Mouse (Mus musculus) adrenal gland (tissue): ENCODE results near the gene Ihh.

Experiments used
- intact Hi-C: fragments of 180-260 bp; cut with DNase I; formaldehyde crosslinking; loops from one replicate; pipeline ENCODE4 v1.15.1; 2025
- long read RNA-seq, 2 experiments: library from polyadenylated mRNA; unstranded; transcript quantifications; one replicate each; pipeline ENCODE4 v2.0.0; 2020; ENCODE audit warnings: borderline replicate concordance in 1 of 2; ENCODE audit not compliant: insufficient replicate concordance in 1 of 2

Gene Ihh
- long read RNA-seq, experiment 1, result 0 reads
- long read RNA-seq, experiment 2, result 0 reads

DNA sequence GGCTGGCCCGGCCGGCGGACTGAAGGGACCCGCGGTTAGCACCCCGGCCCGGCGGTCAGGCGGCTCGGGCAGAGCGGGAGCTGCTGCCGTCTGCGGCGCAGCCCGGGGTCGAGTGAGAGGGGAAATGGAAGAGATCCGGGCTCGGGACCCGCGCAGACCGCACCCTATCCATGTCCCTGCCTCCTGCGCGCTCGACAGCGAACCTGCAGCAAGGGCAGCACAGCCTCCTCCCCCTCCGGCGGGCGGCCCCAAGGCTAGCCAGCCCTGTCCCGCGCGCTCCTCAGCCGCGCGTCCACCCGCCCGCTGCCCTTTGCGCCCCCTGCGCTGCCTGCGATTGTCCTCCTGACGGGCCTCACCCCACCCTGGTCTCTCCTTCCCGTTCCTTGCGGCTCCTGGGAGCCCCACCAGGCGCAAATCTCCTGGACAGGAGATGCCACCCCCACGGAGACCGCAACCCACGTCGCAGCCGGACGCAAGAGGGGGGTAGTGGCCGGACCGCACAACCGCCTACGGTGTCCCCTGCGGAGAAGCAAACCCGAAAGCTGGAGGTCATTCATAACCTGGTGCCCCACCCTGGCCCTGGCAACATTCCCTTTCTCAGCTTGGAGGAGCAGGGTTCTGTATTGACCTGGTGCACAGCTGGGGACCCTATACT lies at the start of gene Ihh:
TSS of gene Ihh (minus strand) at position 117 of the 655 bp plus-strand sequence.
- intact Hi-C loops, result no loop called here

DNA sequence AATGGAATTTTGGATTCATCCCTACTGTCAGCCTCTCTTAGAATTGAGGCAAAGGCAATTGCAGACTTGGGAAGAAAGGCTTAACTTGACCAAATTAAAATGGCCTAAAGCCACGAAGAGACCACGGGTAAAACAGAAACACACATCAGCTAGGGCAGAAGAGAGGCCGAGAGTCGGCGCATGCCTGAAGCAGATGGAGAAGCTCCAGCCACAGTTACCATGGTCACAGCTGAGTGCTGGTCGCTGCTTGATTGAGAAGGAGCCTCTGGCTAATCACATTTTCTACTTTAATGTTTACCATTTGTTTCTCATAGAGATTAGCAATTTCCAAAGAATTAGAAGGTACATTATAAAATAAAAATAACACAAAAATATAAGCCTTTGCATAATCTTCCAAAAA lies 49.7 kb upstream of the Ihh start:
- intact Hi-C loops, result loop anchor here (5.0 kb wide), 1 partner anchor 39 kb away; no protein-coding TSS in a partner anchor

DNA sequence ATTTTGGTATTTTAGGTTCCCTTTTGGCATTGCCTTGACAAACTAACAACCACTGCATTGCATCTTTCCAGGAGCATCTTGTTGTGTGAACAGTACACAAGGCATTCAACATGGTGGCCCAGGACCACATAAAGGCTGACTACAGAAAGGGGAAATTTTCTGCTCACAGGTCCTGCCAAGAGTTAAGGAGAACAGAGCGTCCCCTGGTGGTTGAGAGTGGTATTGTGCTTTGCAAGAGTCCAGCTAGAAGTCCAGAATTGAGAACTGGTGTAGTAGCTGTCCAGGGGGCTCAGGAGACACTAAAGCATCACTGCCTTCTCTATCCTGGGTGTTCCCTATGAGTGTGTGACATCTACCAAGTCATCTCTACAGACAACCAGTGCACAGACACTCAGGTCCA lies 49.0 kb upstream of the Ihh start:
- intact Hi-C loops, result loop anchor here (5.0 kb wide), 1 partner anchor 38 kb away; no protein-coding TSS in a partner anchor

DNA sequence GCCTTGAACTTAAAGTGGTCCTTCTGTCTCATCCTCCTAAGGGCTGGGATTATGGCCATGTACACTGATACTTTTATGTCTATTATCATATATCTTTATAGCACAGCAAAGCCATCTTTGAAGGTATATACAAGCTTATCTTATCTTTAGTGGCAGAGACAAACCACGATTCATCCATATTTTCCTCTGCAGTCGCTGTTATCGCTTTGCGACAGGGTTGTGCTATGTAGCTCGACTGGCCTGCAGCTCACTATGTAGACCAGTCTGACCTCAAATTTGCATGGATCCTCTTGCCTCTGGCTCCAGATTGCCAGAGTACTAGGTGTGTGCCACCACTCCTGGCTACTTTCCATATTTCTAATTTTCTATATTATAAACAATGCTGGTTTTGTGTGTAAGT lies 47.7 kb upstream of the Ihh start:
- intact Hi-C loops, result no loop called here

DNA sequence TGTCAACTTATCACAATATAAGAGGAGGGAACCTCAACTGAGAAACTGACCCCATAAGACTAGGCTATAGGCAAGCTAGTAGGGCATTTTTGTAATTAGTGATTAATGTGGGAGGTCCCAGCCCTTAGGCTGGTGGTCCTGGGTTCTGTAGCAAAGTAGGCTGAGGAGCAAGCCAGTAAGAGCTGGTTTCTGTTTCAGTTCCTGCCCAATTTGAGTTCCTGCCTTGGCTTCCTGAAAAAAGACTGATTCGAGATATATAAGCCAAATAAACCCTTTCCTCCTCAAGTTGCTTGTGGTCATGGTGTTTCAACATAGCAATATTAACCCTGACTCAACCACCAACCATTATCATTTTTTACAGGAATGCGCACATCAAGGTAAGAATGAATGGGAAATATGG lies 45.8 kb upstream of the Ihh start:
- intact Hi-C loops, result no loop called here

DNA sequence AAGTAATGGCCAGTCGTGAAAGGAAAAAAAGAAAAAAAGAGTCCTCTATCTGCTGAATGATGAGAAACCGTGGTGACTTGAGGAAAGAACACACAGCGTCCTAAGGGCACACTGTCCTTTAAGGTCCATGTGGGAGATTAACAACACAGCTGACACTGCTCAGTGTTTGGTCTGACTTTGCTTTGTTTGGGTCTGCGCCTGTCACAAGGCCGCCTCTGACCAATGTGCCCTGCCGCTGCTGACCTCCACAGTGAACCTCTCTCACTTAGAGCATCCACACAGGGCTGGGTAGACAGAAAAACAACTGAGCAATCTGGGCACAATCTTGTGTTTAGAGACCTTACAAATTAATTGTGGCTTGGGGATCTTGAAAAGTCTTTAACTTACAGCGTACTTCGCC lies 25.5 kb upstream of the Ihh start:
- intact Hi-C loops, result no loop called here

DNA sequence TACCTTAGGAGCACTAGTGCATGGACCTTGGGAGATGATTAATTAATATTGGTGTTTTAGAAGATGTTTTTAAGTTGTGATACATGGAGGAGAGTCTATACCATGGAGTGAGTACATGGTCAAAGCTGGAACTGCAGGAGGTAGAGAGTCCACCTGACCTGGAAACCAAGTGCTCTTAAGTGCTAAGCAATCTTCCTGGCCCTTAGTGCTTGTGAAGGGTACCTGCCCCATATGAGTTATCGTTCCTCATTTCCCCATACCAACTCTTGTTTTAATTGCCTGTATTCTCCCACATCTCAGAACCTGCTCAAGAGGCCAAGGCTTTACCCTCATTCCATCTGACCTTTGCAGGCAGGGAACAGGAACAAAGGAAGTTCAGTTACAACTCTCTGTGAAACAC lies 24.5 kb upstream of the Ihh start:
- intact Hi-C loops, result no loop called here

DNA sequence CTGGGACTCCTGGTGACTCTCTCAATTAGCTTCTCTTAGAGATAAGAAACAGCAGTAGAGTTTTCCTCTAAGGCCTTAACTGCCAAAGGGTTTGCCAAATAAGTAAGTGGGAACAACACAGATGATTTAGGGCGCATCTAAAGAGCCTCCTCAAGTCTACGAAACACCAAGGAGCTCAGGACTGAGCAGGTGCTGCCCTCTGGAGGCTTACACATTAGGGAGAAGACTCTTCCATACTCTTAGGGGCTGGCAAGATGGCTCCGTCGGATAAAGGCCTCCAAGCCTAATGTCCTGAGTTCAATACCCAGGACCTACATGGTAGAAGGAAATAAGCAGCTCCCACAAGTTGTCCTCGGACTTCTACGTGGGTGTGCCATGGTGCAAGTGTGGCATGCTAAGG lies 22.1 kb upstream of the Ihh start:
- intact Hi-C loops, result no loop called here

DNA sequence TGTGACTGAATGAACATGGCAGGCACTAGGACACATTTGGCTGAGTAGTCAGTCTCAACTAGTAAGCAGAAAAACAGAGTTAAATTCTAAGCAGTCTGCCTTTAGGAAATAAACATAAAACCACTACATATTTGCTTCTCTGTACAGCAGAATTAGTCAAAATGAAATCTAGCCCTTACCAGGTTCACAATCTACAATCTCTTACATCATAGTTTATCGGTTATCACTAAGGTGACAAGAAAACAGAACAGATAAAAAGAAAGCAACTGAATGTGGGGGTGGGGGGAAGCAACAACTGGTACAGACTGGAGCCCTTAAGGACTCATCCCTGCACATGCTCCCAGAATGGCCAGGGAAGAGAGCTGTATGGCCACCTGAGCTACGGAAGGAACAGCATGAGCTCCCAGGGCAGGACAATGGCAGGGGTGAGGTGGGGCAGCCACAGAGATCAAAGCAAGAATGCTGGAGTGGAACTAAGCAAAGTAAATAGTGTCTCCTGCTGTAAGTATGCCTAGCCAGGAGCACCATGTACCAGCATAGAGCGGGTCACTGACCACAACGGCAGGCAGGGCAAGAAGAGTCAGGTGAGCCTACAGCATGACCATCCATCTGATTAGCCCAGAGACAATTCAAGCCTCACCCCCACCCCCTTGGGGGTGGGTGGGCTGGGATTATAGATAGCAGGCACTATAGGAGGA lies 20.0 kb upstream of the Ihh start:
- intact Hi-C loops, result no loop called here

DNA sequence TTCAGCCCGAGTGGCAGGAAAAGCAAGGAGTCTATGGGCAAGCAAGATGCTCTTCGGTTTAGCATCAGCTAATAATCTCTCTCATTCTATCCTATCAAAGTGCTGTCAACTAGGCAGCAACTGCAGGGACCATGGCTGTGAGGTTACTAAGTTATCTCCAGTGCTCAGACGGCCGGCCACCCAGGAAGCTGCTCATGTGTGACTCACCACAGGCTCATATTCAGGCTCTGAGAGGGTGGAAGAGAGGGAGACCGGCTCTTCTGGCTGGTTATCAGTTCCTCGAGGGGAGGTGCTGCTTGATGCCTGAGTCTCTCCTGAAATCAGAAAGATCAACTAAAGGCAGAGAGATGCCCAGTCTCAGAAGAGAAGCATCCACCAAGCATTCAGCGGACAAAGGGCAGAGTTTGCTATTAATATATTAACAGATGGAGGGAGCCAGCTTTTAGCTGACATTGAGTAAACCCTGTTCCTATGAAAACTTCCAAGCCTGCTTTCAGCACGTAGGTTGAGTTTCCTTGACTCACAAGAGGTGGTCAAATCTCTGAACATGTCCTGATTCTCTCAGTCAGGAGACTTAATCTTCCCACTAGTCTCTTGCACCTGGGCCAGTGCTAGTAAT lies 16.6 kb upstream of the Ihh start:
- intact Hi-C loops, result no loop called here

DNA sequence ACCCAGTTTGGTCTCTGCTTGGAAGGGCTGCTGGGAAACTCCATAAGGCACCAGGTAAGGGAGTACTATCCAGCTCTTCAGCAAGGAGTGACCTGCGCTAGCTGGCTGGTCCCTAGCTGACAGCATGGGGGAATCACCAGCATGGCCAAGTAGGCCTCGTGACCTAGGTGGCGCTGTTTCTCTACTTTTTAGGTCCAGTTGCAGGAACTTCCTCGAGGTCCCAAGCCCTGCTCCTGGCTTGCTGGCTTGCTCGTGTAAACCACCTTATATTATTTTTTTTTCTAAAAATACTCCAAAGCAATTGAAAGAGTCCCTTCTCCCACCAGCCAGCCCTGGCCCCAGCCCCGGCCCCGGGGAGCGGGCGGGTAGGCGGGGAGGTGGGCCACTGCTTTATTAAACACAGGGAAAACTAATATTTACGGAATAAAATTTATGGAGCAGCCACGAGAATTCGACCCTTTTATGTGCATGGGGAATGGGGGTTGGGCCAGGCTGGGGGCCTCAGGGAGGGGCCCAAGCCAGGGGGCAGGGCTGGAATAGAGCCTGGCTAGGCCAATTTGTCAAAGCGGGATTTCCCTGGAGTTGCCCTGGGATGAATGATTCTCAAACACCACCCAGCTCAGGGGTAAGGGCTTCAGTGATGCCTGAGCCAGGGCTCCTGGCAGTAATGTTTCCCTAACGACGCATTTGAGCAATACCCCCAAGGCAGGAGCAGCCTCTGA lies 13.2 kb upstream of the Ihh start:
- intact Hi-C loops, result loop anchor here (2.0 to 5.0 kb wide), 2 partner anchors 38 to 52 kb away; no protein-coding TSS in a partner anchor

DNA sequence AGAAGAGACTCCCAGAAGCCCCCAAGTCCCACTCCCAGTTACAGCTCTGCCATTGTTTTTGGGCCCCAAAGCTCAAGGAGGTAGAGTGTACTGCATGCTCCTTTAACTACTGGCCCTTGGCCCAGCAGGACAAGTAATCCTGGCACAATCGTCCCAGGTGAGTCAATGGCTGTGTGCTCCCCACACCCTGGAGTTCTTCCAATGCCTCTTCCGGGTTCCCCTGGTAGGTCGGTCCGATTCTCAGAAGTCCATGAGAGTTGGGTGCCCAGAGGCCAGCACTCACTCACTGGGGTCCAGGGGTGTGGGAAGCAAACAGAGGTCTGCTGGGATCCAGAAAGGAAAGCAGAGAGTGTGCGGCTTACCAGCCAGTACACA lies 11.4 kb upstream of the Ihh start:
- intact Hi-C loops, result loop anchor here (5.0 kb wide), 1 partner anchor 39 kb away; no protein-coding TSS in a partner anchor

DNA sequence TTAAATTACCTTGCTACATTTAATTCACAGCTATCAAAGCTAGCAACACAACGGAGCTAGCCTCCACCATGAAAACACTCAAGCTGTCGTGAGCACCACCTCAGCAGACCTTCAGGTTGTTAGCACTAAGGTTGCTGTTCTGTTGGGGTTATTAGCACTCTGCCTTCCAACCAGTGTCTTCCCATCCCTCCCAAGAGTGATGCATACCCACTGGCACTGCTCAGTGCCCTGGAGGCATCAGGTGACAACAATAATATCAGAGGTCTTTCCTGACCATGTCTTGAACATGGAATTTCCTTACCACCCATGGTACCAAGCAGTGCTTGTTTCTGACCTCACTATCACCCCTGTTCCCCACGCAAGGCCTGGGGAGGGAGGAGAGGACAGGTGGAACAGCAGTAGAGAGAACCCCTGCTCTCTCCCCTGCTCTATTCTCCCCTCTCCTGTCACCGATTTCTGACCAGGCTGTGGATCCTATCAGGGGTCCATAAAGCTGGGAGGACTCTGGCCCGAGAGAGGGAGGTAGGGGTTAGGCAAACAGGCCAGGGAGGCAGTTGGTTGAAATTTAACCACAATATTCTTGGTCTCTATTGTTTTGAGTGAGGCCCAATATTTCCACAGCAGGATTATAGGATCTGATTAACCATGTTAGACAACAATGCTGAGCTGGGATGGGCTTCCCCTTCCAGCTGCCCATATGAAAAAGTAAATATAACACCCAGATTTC lies 10.8 kb upstream of the Ihh start:
- intact Hi-C loops, result loop anchor here (5.0 kb wide), 1 partner anchor 40 kb away; no protein-coding TSS in a partner anchor

DNA sequence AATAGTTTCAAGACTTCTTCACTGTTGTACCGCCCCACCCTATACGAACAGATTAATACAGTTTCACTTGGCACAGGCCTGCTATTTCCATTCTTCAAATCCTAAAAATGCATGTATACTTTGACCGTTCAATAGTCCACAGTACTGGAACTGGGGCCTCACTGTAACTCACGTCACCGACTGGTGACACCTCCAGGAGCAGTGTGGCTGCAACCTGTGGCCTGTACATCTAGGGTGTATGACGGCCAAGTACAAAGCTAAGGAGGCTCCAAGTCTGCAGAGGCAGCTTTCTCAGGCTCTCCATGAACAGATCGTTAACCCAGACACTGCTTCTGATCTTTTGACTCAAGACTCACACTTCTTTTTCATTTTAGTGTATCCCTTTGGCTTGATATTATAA lies 10.2 kb upstream of the Ihh start:
- intact Hi-C loops, result loop anchor here (5.0 kb wide), 1 partner anchor 41 kb away; no protein-coding TSS in a partner anchor

DNA sequence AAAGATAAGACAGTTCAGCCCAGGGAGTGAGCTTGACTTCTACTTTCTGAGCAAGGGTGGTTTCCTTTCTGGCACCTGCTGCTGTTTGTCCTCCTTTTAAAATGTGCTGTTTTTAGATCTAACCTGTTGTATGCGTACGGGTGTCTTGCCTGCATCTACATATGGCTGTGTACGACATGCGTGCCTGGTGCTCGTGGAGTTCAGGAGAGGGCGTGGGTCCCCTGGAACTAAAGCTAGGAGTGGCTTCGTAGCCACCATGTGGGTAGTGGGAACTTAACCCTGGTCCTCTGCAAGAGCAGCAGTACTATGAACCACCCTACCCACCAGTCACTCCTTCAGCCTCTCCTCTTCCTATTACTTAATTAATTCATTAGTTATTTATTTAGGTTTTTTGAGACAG lies 8.6 kb upstream of the Ihh start:
- intact Hi-C loops, result loop anchor here (5.0 kb wide), 1 partner anchor 42 kb away; no protein-coding TSS in a partner anchor

DNA sequence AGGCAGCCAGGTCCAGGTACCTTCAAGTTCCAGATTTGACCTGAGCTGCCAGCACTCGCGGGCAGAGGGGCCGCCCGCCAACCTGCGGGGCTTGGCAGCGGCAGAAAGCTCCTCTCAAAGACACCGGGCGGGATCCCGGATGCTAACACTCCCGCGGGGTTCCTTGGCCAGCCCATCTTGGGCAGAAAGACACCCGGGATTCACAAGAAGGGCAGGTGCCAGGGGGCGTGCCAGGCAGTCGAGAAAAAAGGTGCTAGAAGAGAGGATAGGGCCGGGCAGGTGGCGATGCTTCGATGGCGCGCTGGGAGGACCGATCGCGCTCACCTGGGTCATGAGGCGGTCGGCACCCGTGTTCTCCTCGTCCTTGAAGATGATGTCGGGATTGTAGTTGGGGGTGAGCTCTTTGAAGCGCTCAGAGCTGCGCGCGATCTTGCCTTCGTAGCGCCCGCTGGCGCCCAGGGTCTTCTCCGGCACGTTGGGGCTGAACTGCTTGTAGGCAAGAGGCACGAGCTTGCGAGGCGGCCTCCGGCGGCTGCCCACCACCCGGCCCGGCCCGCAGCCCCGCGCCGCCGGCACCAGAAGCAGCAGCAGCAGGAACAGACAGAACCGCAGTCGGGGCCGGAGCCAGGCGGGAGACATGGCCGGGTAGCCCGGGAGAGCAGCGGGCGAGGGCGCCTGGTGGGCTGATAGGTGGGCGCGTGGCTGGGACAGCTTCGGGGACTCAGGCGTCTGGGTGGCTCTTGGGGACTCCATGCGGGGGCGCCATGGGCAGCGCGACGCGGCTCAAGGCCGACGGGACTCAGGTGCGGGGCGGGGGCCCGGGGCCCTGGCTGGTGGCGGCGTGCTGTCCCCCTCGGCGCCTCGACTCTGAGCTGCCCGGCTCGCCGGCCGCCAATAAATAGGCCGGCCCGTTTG lies 639 bp downstream of the Ihh start:
- intact Hi-C loops, result no loop called here

DNA sequence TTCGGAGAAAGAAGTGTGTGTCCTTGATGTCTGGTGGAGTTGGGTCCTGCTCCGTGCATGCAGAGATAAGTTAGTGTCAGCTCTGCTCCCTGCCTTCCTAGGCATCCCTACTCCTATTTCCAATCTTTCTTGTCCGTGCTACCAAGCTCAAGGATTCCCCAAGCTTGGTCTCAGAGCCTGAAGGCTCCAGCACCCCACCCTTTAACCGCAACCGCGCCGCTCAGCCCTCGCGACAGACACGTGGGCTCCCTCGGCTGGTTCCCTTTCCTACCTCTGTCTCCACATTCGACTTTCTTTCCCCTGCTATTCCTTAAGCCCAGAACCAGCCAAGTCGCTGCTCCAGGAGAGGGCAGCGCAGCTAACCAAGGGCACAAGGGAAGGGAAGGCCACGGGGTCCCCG lies 1.4 kb downstream of the Ihh start:
- intact Hi-C loops, result no loop called here

DNA sequence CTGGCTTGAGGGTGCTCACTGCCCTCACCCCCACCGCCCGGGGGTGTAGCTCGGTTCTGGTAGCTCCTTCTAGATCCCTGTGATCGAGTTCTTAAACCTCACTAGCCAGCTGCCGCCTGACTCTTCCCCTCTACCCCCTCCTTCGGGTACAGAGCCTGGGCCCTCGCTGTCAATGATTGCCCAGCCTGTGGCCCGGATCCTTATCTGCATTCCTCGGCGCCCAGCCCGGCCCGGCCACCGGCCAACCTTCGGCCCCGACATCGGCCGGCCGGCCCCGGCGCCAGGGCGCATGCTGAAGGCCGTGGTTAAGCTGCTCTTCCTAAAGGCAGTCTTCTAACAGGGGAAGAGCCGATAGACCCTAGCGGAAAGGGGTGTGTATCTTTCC lies 1.8 kb downstream of the Ihh start:
- intact Hi-C loops, result loop anchor here (5.0 to 10.0 kb wide), 2 partner anchors 68 to 305 kb away; no protein-coding TSS in a partner anchor

DNA sequence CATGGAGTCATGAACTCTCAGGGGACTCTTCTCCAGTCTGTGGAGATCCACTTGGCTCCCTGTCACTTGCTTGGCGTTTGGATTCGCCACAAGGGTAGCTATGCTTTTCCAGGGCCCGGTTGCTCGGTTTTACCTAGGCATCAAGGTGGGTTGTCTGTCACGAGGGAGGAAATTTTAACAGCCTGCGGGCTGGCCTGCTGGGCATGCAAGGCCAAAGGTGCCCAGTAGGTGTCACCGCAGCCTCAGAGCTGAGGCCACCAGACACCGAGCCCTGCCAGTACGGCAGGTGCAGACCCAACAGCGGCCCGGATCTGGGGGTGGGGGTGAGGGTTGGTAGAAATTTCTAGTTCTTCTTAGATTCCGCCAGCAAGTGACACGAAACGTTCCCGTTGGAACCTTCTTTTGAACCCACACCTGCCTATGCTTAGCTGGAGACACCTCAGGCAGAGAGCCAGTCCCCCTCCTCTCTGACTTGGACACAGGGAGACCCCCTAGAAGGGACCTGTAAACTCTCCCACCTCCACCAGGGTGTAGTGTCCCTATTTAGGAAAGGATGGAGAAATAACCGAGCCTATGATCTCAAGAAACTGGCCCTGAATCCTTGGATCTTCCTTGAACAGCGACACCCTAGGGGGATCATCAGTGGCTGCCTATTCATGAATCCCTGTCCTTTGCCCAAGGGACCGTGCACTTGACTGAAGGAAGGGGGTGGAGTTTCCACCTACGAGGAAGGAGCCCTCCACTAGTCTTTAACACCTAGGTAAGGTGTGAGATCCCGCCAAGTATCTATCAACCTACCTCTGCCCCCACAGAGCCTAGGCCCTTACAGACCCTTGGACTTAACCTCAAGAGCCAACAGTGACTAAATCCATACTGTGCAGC lies 2.4 kb downstream of the Ihh start:
- intact Hi-C loops, result loop anchor here (5.0 to 10.0 kb wide), 2 partner anchors 68 to 306 kb away; no protein-coding TSS in a partner anchor
